Mouse (Mus musculus) kidney, embryonic 14.5 days (tissue): Measurements from ENCODE around the gene Cep170. TPM values are rescaled to one million over a fixed set of nuclear protein-coding genes. Genes with fewer than 3 reads are reported as not detected.

Experiments
- ATAC-seq: fragments of 200-750 bp; cut with Nextera tagmentation; 2 replicates; pipeline ENCODE4 v1.8.0; 2017; ENCODE audit warnings: moderate number of reproducible peaks, mild to moderate bottlenecking, moderate TSS enrichment, moderate library complexity; ENCODE audit not compliant: low FRiP score, low TSS enrichment
- H3K27ac ChIP-seq: fragments of 300-500 bp; sonication (generic); 2 replicates; pipeline ENCODE4 v1.5.1; 2014; ENCODE audit warnings: low read depth, mild to moderate bottlenecking, low read length, moderate library complexity, mixed read lengths
- H3K27me3 ChIP-seq: fragments of 300-500 bp; sonication (generic); 2 replicates; pipeline ENCODE4 v1.6.1; 2014; ENCODE audit warnings: mild to moderate bottlenecking, low read length; ENCODE audit not compliant: control insufficient read depth, insufficient read depth
- H3K36me3 ChIP-seq: fragments of 300-500 bp; sonication (generic); 2 replicates; pipeline ENCODE4 v1.6.1; 2014; ENCODE audit warnings: low read length, mixed read lengths; ENCODE audit not compliant: control insufficient read depth, insufficient read depth
- H3K4me1 ChIP-seq: fragments of 300-500 bp; sonication (generic); 2 replicates; pipeline ENCODE4 v1.6.1; 2014; ENCODE audit warnings: low read length, mixed read lengths; ENCODE audit not compliant: control insufficient read depth, insufficient read depth
- H3K4me2 ChIP-seq: fragments of 300-500 bp; sonication (generic); replicated peaks from 2 replicates; pipeline ENCODE4 v1.6.1; 2014; ENCODE audit warnings: low read depth, mild to moderate bottlenecking, low read length
- H3K4me3 ChIP-seq: fragments of 300-500 bp; sonication (generic); 2 replicates; pipeline ENCODE4 v1.5.1; 2014; ENCODE audit warnings: mild to moderate bottlenecking, low read length
- H3K9ac ChIP-seq: fragments of 300-500 bp; sonication (generic); 2 replicates; pipeline ENCODE4 v1.6.1; 2014; ENCODE audit warnings: low read depth, mild to moderate bottlenecking, low read length, moderate library complexity
- H3K9me3 ChIP-seq: fragments of 300-500 bp; sonication (generic); 2 replicates; pipeline ENCODE4 v1.6.1; 2016; ENCODE audit warnings: low read length; ENCODE audit not compliant: control insufficient read depth
- whole genome bisulfite sequencing: fragments of 180-500 bp; shearing (Covaris S2); extraction: QIAGEN DNeasy Blood & Tissue Kit; methylation state at CpG from one replicate; pipeline ENCODE4 v1.1.7; 2014; 5-methylcytosine and 5-hydroxymethylcytosine counted together
- polyA plus RNA-seq: library from polyadenylated mRNA; unstranded; fragments of >200 nt; fragmentation: Nextera tagmentation; extraction: Ambion mirVana; gene quantifications from 2 replicates; pipeline ENCODE4 v1.2.1, GENCODE M21; 2014

Gene Cep170
- polyA plus RNA-seq, 1 experiment from 2014 or later: 32.2 TPM

- Histone ChIP-seq H3K4me3 (no peak overlapping the region), H3K27me3 (no peaks in the 10 kb centered on the region), H3K27ac (no peak overlapping the region)
These were observed 14.1 kb upstream of the Cep170 start for GRCm38 (mm10) chr1:176827945-176828485.

GRCm38 (mm10) chr1:176827365-176827764, 13.5 kb upstream of the Cep170 start:
- Histone ChIP-seq H3K9ac (no peak overlapping the region), H3K27me3 (no peaks in the 10 kb centered on the region), H3K4me1 (no peaks in the 10 kb centered on the region), H3K36me3 (no peaks in the 10 kb centered on the region; the same call in 1 of the 2 replicates), H3K9me3 (no peaks in the 10 kb centered on the region), H3K4me3 (no peak overlapping the region), H3K4me2 (no peak overlapping the region), H3K27ac (no peak overlapping the region)
- no peak for ATAC-seq
- 75% methylated on average over 4 of the region's 4 CpGs for WGBS

More at GRCm38 (mm10) chr1:176827945-176828485, 14.1 kb upstream of the Cep170 start:
- 77% methylated on average over 5 of the region's 5 CpGs for WGBS
- no peaks in the 10 kb centered on the region; the same call in 1 of the 2 replicates for H3K36me3 ChIP-seq
- no peak overlapping the region for H3K9ac ChIP-seq
- no peaks in the 10 kb centered on the region for H3K9me3 ChIP-seq
- no peaks in the 10 kb centered on the region for H3K4me1 ChIP-seq
- H3K4me2 ChIP-seq: no peak overlapping the region
- no peak for ATAC-seq

DNA sequence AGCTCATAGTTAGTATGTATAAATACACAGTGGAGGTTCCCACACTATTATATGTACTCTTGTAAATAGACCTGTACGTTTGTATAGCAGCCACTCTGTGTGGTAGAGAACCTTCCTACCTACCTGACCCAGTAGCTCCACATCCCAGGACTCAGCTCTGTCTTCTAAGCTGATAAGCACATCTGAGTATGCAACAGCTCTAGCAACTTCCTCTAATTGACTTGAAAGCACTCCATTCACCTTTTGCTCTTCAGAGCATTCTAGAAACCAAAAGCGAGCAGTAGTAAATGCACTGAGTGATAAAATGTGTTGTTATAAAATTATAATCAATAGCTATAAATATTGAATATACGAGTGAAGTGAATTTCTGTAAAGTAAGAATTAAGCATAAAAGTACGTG, 13.1 kb upstream of the Cep170 start:
- no peak for ATAC-seq
- no peaks in the 10 kb centered on the region; the same call in 1 of the 2 replicates for H3K36me3 ChIP-seq
- no peaks in the 10 kb centered on the region for H3K9me3 ChIP-seq
- no peaks in the 10 kb centered on the region for H3K27me3 ChIP-seq
- no peak overlapping the region for H3K4me3 ChIP-seq
- H3K27ac ChIP-seq: no peak overlapping the region
- H3K9ac ChIP-seq: no peak overlapping the region
- WGBS: 94% methylated on average over 4 of the region's 4 CpGs
- no peak overlapping the region for H3K4me2 ChIP-seq
- H3K4me1 ChIP-seq: no peaks in the 10 kb centered on the region

- Histone ChIP-seq H3K4me1 (no peaks in the 10 kb centered on the region), H3K36me3 (no peaks in the 10 kb centered on the region), H3K9ac (no peak overlapping the region), H3K27me3 (no peaks in the 10 kb centered on the region), H3K4me2 (no peak overlapping the region), H3K27ac (no peak overlapping the region), H3K9me3 (no peaks in the 10 kb centered on the region), H3K4me3 (no peak overlapping the region)
- WGBS: 84% methylated on average over 11 of the region's 11 CpGs
- ATAC-seq: no peak
These were observed 12.3 kb upstream of the Cep170 start for GRCm38 (mm10) chr1:176826186-176826585.

DNA sequence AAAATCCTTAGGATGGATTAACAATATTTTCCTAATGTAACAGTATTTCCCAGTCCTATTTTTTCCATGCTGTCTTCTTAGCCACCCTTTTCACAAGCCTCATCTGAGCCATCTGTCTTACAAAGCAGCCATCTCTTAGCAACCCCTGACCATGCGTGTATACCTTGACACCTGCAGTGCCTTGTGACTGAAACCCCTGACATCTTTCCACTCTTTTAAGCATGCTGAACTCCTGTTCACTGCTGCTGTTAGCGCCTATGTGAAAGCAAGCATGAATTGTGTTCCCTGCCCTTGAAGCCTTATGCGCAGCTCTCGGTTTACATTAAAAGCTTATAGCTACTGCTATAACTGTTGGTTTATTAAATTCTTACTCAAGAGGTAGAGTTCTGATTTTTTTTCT, 11.2 kb upstream of the Cep170 start:
- Histone ChIP-seq H3K4me2 (no peak overlapping the region), H3K4me1 (no peaks in the 10 kb centered on the region), H3K4me3 (no peak overlapping the region), H3K27ac (no peak overlapping the region), H3K27me3 (no peaks in the 10 kb centered on the region), H3K9ac (no peak overlapping the region), H3K9me3 (no peaks in the 10 kb centered on the region), H3K36me3 (no peaks in the 10 kb centered on the region)
- WGBS: 85% methylated on average over 4 of the region's 4 CpGs
- ATAC-seq: no peak

GRCm38 (mm10) chr1:176824611-176825010, 10.7 kb upstream of the Cep170 start:
- Histone ChIP-seq H3K4me1 (no peaks in the 10 kb centered on the region), H3K9me3 (no peaks in the 10 kb centered on the region), H3K27ac (no peak overlapping the region), H3K9ac (no peak overlapping the region), H3K27me3 (no peaks in the 10 kb centered on the region), H3K4me3 (no peak overlapping the region), H3K36me3 (no peaks in the 10 kb centered on the region), H3K4me2 (no peak overlapping the region)
- ATAC-seq: no peak
- WGBS: 74% methylated on average over 6 of the region's 6 CpGs

DNA sequence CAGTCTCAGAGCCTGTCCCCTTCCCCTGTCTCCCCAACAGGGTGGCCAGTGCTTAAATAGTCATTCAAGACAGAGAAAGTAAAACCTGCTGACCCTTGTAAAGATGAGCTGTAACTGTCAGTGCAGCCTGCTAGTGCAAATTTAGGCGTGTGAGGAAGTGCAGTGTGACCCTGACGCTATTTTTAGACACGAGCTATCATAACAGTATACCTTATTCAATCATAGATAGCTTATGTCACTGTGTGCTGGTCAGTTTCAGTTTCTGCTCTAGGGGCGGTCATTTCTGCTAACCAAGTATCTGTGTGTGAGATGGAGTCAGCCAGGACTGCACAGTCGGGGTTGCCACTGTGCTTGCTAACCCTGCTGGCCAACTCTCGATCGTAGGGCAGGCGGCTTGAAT, 10.0 kb upstream of the Cep170 start:
- Histone ChIP-seq H3K27me3 (no peaks in the 10 kb centered on the region), H3K9me3 (no peaks in the 10 kb centered on the region), H3K27ac (no peak overlapping the region), H3K9ac (no peak overlapping the region), H3K4me3 (no peak overlapping the region), H3K4me2 (no peak overlapping the region), H3K36me3 (no peaks in the 10 kb centered on the region), H3K4me1 (no peaks in the 10 kb centered on the region)
- 85% methylated on average over 8 of the region's 8 CpGs for WGBS
- ATAC-seq: no peak

GRCm38 (mm10) chr1:176822949-176823348, 9.1 kb upstream of the Cep170 start:
- no peak overlapping the region for H3K4me3 ChIP-seq
- no peak overlapping the region for H3K4me2 ChIP-seq
- H3K9ac ChIP-seq: no peak overlapping the region
- no peaks in the 10 kb centered on the region for H3K27me3 ChIP-seq
- H3K4me1 ChIP-seq: no peaks in the 10 kb centered on the region
- 74% methylated on average over 4 of the region's 4 CpGs for WGBS
- H3K9me3 ChIP-seq: no peaks in the 10 kb centered on the region
- H3K27ac ChIP-seq: no peak overlapping the region
- no peaks in the 10 kb centered on the region for H3K36me3 ChIP-seq
- ATAC-seq: no peak

DNA sequence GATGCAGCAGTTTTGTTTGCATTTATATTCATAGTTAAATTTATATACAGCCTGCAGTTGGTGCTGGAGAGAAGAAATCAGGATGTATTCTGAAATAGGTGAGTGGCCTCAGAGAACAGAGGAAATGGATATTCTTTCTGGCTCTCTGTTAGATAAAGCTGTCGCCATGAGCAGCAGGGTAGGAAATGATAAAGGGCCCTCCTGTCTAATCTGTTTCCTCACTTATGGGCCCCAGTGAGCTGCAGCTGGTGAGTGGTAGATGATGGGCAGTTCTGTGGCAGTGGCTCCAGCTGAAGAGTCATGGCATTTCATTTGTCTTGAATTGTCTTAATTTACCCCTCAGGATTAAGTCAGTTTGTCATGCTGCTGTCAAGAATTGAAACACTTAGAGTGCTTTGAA, 8.1 kb upstream of the Cep170 start:
- H3K9me3 ChIP-seq: no peaks in the 10 kb centered on the region
- no peaks in the 10 kb centered on the region for H3K36me3 ChIP-seq
- no peaks in the 10 kb centered on the region for H3K27me3 ChIP-seq
- no peak overlapping the region for H3K4me3 ChIP-seq
- no peak for ATAC-seq
- 26% methylated on average over 1 of the region's 1 CpGs for WGBS
- H3K4me2 ChIP-seq: no peak overlapping the region
- H3K27ac ChIP-seq: no peak overlapping the region
- H3K9ac ChIP-seq: no peak overlapping the region
- no peaks in the 10 kb centered on the region for H3K4me1 ChIP-seq
